Mouse (Mus musculus) heart, postnatal 14 days (tissue): ENCODE results near the gene Spred1. TPM values are rescaled to one million over a fixed set of nuclear protein-coding genes. Genes with fewer than 3 reads are reported as not detected.

Experiments used
- DNase-seq, 2 experiments: peaks; one replicate each; pipeline ENCODE4 v3.0.0; 2021 to 2022
- intact Hi-C: fragments of 180-260 bp; cut with DNase I; formaldehyde crosslinking; loops from one replicate; pipeline ENCODE4 v1.15.1; 2025
- long read RNA-seq, 2 experiments: library from polyadenylated mRNA; stranded (forward); transcript quantifications; one replicate each; pipeline ENCODE4 v2.0.0; 2021
- total RNA-seq, 2 experiments: library from RNA; stranded (reverse); gene quantifications; 2 replicates each; pipeline ENCODE4 v1.2.3; 2021

Spred1 gene
- total RNA-seq, result 10 to 100 TPM; 18.8 to 20.5 TPM
- long read RNA-seq, experiment 1, full-length matches to known transcripts, result 16 of 20 reads
- long read RNA-seq, experiment 1, partial matches to known transcripts, result 1 of 20 reads
- long read RNA-seq, experiment 1, other reads (novel, unspliced or antisense), result 3 of 20 reads
- long read RNA-seq, experiment 2, full-length matches to known transcripts, result 17 of 20 reads
- long read RNA-seq, experiment 2, partial matches to known transcripts, result 0 of 20 reads
- long read RNA-seq, experiment 2, other reads (novel, unspliced or antisense), result 3 of 20 reads

GRCm38 (mm10) chr2:117121212-117121983, at the start of gene Spred1:
Gene Spred1 (plus strand): TSS chr2:117121374.
- intact Hi-C loops, result loop anchor here (2.0 kb wide), 4 partner anchors 59 to 221 kb away; no protein-coding TSS in a partner anchor
- peak in 1 of 2 experiments; percentile 33 for DNase-seq

- no peak for DNase-seq
- intact Hi-C loops, result no loop called here
These were observed 49.6 kb upstream of the Spred1 start for GRCm38 (mm10) chr2:117071596-117071995.

- DNase-seq, result no peak
- intact Hi-C loops, result no loop called here
These were observed 42.5 kb upstream of the Spred1 start for GRCm38 (mm10) chr2:117078711-117079110.

- DNase-seq, result no peak
- intact Hi-C loops, result no loop called here
These were observed 41.6 kb upstream of the Spred1 start for GRCm38 (mm10) chr2:117079621-117080020.

- intact Hi-C loops, result no loop called here
- DNase-seq, result no peak
These were observed 35.0 kb upstream of the Spred1 start for GRCm38 (mm10) chr2:117086002-117086765.

- intact Hi-C loops, result no loop called here
- no peak for DNase-seq
These were observed 34.3 kb upstream of the Spred1 start for GRCm38 (mm10) chr2:117086766-117087457.

- no peak for DNase-seq
- intact Hi-C loops, result no loop called here
These were observed 33.7 kb upstream of the Spred1 start for GRCm38 (mm10) chr2:117087458-117087820.

GRCm38 (mm10) chr2:117089482-117089881, 31.7 kb upstream of the Spred1 start:
- intact Hi-C loops, result no loop called here
- DNase-seq, result no peak

GRCm38 (mm10) chr2:117090061-117090460, 31.1 kb upstream of the Spred1 start:
- no peak for DNase-seq
- intact Hi-C loops, result no loop called here

- intact Hi-C loops, result no loop called here
- no peak for DNase-seq
These were observed 28.2 kb upstream of the Spred1 start for GRCm38 (mm10) chr2:117092946-117093401.

- DNase-seq, result no peak
- intact Hi-C loops, result no loop called here
These were observed 25.7 kb upstream of the Spred1 start for GRCm38 (mm10) chr2:117095491-117095890.

GRCm38 (mm10) chr2:117097305-117097704, 23.9 kb upstream of the Spred1 start:
- intact Hi-C loops, result no loop called here
- DNase-seq, result no peak

GRCm38 (mm10) chr2:117099316-117099715, 21.9 kb upstream of the Spred1 start:
- intact Hi-C loops, result no loop called here
- peak in 1 of 2 experiments; percentile 29 for DNase-seq

- intact Hi-C loops, result no loop called here
- DNase-seq, result no peak
These were observed 17.7 kb upstream of the Spred1 start for GRCm38 (mm10) chr2:117103461-117103860.

- DNase-seq, result no peak
- intact Hi-C loops, result no loop called here
These were observed 15.8 kb upstream of the Spred1 start for GRCm38 (mm10) chr2:117105407-117105806.

- intact Hi-C loops, result no loop called here
- DNase-seq, result no peak
These were observed 13.1 kb upstream of the Spred1 start for GRCm38 (mm10) chr2:117108059-117108458.

- intact Hi-C loops, result no loop called here
- peak in 1 of 2 experiments; percentile 38 for DNase-seq
These were observed 11.9 kb upstream of the Spred1 start for GRCm38 (mm10) chr2:117109296-117109695.

GRCm38 (mm10) chr2:117110355-117110866, 10.8 kb upstream of the Spred1 start:
- intact Hi-C loops, result no loop called here
- DNase-seq, result no peak

GRCm38 (mm10) chr2:117113262-117113661, 7.9 kb upstream of the Spred1 start:
- intact Hi-C loops, result no loop called here
- no peak for DNase-seq

- no peak for DNase-seq
- intact Hi-C loops, result no loop called here
These were observed 7.4 kb upstream of the Spred1 start for GRCm38 (mm10) chr2:117113762-117114161.
